Comparison of ENCODE assay signal across 9 mouse cellular contexts in genomic region chr7:19088813-19089212, GRCm38 (mm10). TPM values are rescaled to one million over a fixed set of nuclear protein-coding genes. Genes with fewer than 3 reads are reported as not detected.
DNase-seq lines count a peak whose midpoint lies in the region; ATAC-seq and TF ChIP-seq lines count a peak whose summit lies in the region.
"Had no signal": no experiment of that assay in that cellular context is flagged by ENCODE, and none has a peak within 500 bp of the region (broad histone marks: within the 10 kb centered on the region; RNA-seq: fewer than 3 reads in every experiment).

No protein-coding gene starts in this region.

- H3K4me1 ChIP-seq in ES-Bruce4 (ENCODE audit: control insufficient read depth, insufficient read depth, low read length), result peaks cover 4% of the 10 kb centered on the region
- H3K4me1 ChIP-seq in lung, adult 2 months (ENCODE audit: control insufficient read depth, insufficient read depth, low read length), result peaks cover 6% of the 10 kb centered on the region
- peaks cover 23% of the 10 kb centered on the region for H3K4me1 ChIP-seq in small intestine, adult 2 months (ENCODE audit: control insufficient read depth, insufficient read depth, insufficient read length, low read length)

- H3K9me3 ChIP-seq in ES-Bruce4 (replicated peaks; ENCODE audit: control insufficient read depth, insufficient read depth, low read length, poor library complexity, severe bottlenecking), result no peaks in the 10 kb centered on the region
- H3K9me3 ChIP-seq: lung, embryonic 15.5 days had no signal

- no peak overlapping the region for H3K27ac ChIP-seq in ES-Bruce4 (ENCODE audit: insufficient read depth, low read length)
- H3K27ac ChIP-seq in small intestine, adult 2 months (ENCODE audit: insufficient read depth, low read depth, low read length), result no peak overlapping the region
- H3K27ac ChIP-seq: lung, embryonic 15.5 days had no signal

- no peak overlapping the region for H3K4me3 ChIP-seq in ES-Bruce4 (ENCODE audit: low read depth, low read length)
- no peak overlapping the region for H3K4me3 ChIP-seq in lung, adult 2 months (replicated peaks; ENCODE audit: extremely low read depth, low read depth, low read length)
- no peak overlapping the region for H3K4me3 ChIP-seq in small intestine, adult 2 months (ENCODE audit: low read depth, low read length)
- H3K4me3 ChIP-seq: lung, embryonic 15.5 days had no signal

- H3K9ac ChIP-seq in ES-Bruce4 (ENCODE audit: low read depth, poor library complexity, severe bottlenecking), result no peak overlapping the region
- H3K9ac ChIP-seq: lung, embryonic 15.5 days had no signal

- no peak for TF ChIP-seq EP300 in ES-Bruce4 (IDR thresholded peaks at IDR 0.05; ENCODE audit: insufficient read depth, low read depth, low read length)

- WGBS in lung, adult 2 months, result 34% methylated on average over 10 of the region's 10 CpGs
- WGBS in small intestine, adult 2 months, result 53% methylated on average over 10 of the region's 10 CpGs

- no peak for ATAC-seq in inflammation-experienced regulatory T-cells, adult 6 months

- no peak for TF ChIP-seq POLR2A in ES-Bruce4 (IDR thresholded peaks at IDR 0.05; ENCODE audit: insufficient read depth, low read length)
- TF ChIP-seq POLR2A in lung, adult 2 months (IDR thresholded peaks at IDR 0.05; ENCODE audit: borderline replicate concordance, extremely low read depth, low read depth, low read length), result no peak
- TF ChIP-seq POLR2A in small intestine, adult 2 months (IDR thresholded peaks at IDR 0.05; ENCODE audit: low read depth, low read length), result no peak

- TF ChIP-seq CTCF in ES-Bruce4 (IDR thresholded peaks at IDR 0.05; ENCODE audit: low read depth, low read length), result peak; percentile 87
- TF ChIP-seq CTCF in lung, adult 2 months (IDR thresholded peaks at IDR 0.05; ENCODE audit: insufficient read depth, low read length), result peak; percentile 83
- TF ChIP-seq CTCF in small intestine, adult 2 months (IDR thresholded peaks at IDR 0.05; ENCODE audit: extremely low read depth, insufficient read length, insufficient replicate concordance, low read depth, low read length), result peak; percentile 71

- peak; percentile 69 for DNase-seq in layer of hippocampus, adult 11-12 months (ENCODE audit: low spot score)
- no peak for DNase-seq in layer of hippocampus, adult 9-10 months (ENCODE audit: low spot score)
- peak; percentile 66 to 85 for DNase-seq in adrenal gland, postnatal 36 days
- peak; percentile 79 for DNase-seq in gastrocnemius, postnatal 10 days
- DNase-seq in lung, adult 2 months, result peak; percentile 61

- H3K36me3 ChIP-seq in ES-Bruce4 (ENCODE audit: control insufficient read depth, insufficient read depth, low read length, poor library complexity, severe bottlenecking), result no peaks in the 10 kb centered on the region
- H3K36me3 ChIP-seq in small intestine, adult 2 months (ENCODE audit: control insufficient read depth, insufficient read depth, low read length), result no peaks in the 10 kb centered on the region

- no peaks in the 10 kb centered on the region for H3K27me3 ChIP-seq in ES-Bruce4 (ENCODE audit: control insufficient read depth, insufficient read depth, low read length, poor library complexity, severe bottlenecking)
- H3K27me3 ChIP-seq in small intestine, adult 2 months (ENCODE audit: control insufficient read depth, insufficient read depth, low read length), result no peaks in the 10 kb centered on the region
- H3K27me3 ChIP-seq: lung, embryonic 15.5 days had no signal

RNA-seq across cellular contexts. Expression of gene Dmpk, which starts 5.2 kb away (rescaled TPM):
- 12.8 and 19.5 TPM in 2 replicates for polyA plus RNA-seq in ES-Bruce4 (2011; ENCODE audit: insufficient read depth, insufficient read length, low read depth, missing spikeins)
- 100 to 1,000 TPM in 1 of 2 experiments, 10 to 100 TPM in 1; 81.5 to 110 TPM for total RNA-seq in adrenal gland, postnatal 36 days (2021)
- total RNA-seq in gastrocnemius, postnatal 10 days (2021), result 100 to 1,000 TPM; 256 to 267 TPM
- 209 and 259 TPM in 2 replicates for polyA plus RNA-seq in lung, adult 2 months (2012; rRNA removed)
- polyA plus RNA-seq in small intestine, adult 2 months (2012; rRNA removed), result 353 and 387 TPM in 2 replicates
- polyA plus RNA-seq in inflammation-experienced regulatory T-cells, adult 6 months (2017; shearing (Covaris generic)), result not detected

RNA-seq across cellular contexts. Expression of gene Six5, which starts 5.6 kb away (rescaled TPM):
- 2.7 and 3.8 TPM in 2 replicates for polyA plus RNA-seq in ES-Bruce4 (2011; ENCODE audit: insufficient read depth, insufficient read length, low read depth, missing spikeins)
- 10 to 100 TPM; 14.0 to 15.6 TPM for total RNA-seq in adrenal gland, postnatal 36 days (2021)
- 1 to 10 TPM; 5.3 to 7.8 TPM for total RNA-seq in gastrocnemius, postnatal 10 days (2021)
- polyA plus RNA-seq in lung, adult 2 months (2012; rRNA removed), result 39.6 and 47.2 TPM in 2 replicates
- polyA plus RNA-seq in small intestine, adult 2 months (2012; rRNA removed), result 14.1 and 14.5 TPM in 2 replicates
- 1 to 10 TPM in 2 of 3 experiments, under 1 TPM in 1; 0.15 to 1.2 (median 1.0) TPM for polyA plus RNA-seq in inflammation-experienced regulatory T-cells, adult 6 months (2017; shearing (Covaris generic))

RNA-seq across cellular contexts. Expression of gene Dmwd, which starts 12.8 kb away (rescaled TPM):
- polyA plus RNA-seq in ES-Bruce4 (2011; ENCODE audit: insufficient read depth, insufficient read length, low read depth, missing spikeins), result 43.2 and 45.1 TPM in 2 replicates
- 10 to 100 TPM; 53.8 to 57.1 TPM for total RNA-seq in adrenal gland, postnatal 36 days (2021)
- total RNA-seq in gastrocnemius, postnatal 10 days (2021), result 10 to 100 TPM; 26.6 to 31.8 TPM
- 94.6 and 101 TPM in 2 replicates for polyA plus RNA-seq in lung, adult 2 months (2012; rRNA removed)
- polyA plus RNA-seq in small intestine, adult 2 months (2012; rRNA removed), result 13.9 and 16.3 TPM in 2 replicates
- polyA plus RNA-seq in inflammation-experienced regulatory T-cells, adult 6 months (2017; shearing (Covaris generic)), result under 1 TPM in 1 of 3 experiments, not detected in 2; 0.27 TPM

RNA-seq across cellular contexts. Expression of gene Gm4969, which starts 29.4 kb away (rescaled TPM):
- 0.43 and 0.46 TPM in 2 replicates for polyA plus RNA-seq in ES-Bruce4 (2011; ENCODE audit: insufficient read depth, insufficient read length, low read depth, missing spikeins)
- not detected for total RNA-seq in adrenal gland, postnatal 36 days (2021)
- total RNA-seq in gastrocnemius, postnatal 10 days (2021), result under 1 TPM in 1 of 2 experiments, not detected in 1; 0.14 TPM
- not detected in 2 replicates for polyA plus RNA-seq in lung, adult 2 months (2012; rRNA removed)
- polyA plus RNA-seq in small intestine, adult 2 months (2012; rRNA removed), result not detected in 2 replicates
- polyA plus RNA-seq in inflammation-experienced regulatory T-cells, adult 6 months (2017; shearing (Covaris generic)), result under 1 TPM in 1 of 3 experiments, not detected in 2; 0.11 TPM

RNA-seq across cellular contexts. Expression of gene Fbxo46, which starts 30.8 kb away (rescaled TPM):
- polyA plus RNA-seq in ES-Bruce4 (2011; ENCODE audit: insufficient read depth, insufficient read length, low read depth, missing spikeins), result 4.1 and 4.3 TPM in 2 replicates
- total RNA-seq in adrenal gland, postnatal 36 days (2021), result 10 to 100 TPM; 11.5 to 13.1 TPM
- 1 to 10 TPM; 2.7 to 4.2 TPM for total RNA-seq in gastrocnemius, postnatal 10 days (2021)
- 10.7 and 12.3 TPM in 2 replicates for polyA plus RNA-seq in lung, adult 2 months (2012; rRNA removed)
- polyA plus RNA-seq in small intestine, adult 2 months (2012; rRNA removed), result 6.1 and 14.9 TPM in 2 replicates
- 10 to 100 TPM; 18.3 to 20.6 (median 20.0) TPM for polyA plus RNA-seq in inflammation-experienced regulatory T-cells, adult 6 months (2017; shearing (Covaris generic))

Comparison
In these comparisons a context has a peak if more than half of its experiments do, and no peak if none do; other contexts are left out.
1. RNA of gene Dmpk, which starts 5.2 kb away (polyA plus RNA-seq): 353 to 387 TPM in small intestine, adult 2 months, 209 to 259 TPM in lung, adult 2 months and 12.8 to 19.5 TPM in ES-Bruce4; not detected in inflammation-experienced regulatory T-cells, adult 6 months; every median in the first group is over 10 times any median in the second.
2. RNA of gene Dmwd, which starts 12.8 kb away (polyA plus RNA-seq): 94.6 to 101 TPM in lung, adult 2 months, 43.2 to 45.1 TPM in ES-Bruce4 and 13.9 to 16.3 TPM in small intestine, adult 2 months; 0.27 TPM in inflammation-experienced regulatory T-cells, adult 6 months; every median in the first group is over 10 times any median in the second.
3. Peak in every context shown above with its lines, with median percentiles within 50 percentile points of each other: CTCF ChIP-seq.